Mouse (Mus musculus): Measurements from ENCODE around the gene Hist1h2bm. TPM values are rescaled to one million over a fixed set of nuclear protein-coding genes. Genes with fewer than 3 reads are reported as not detected.
A peak's percentile ranks its signal among the peaks of the same experiment; 100 is the strongest.
"Not testable (repeated sequence)": the region's sequence is repeated elsewhere in the genome, so short reads cannot be mapped to it uniquely, and the experiment has no call there.

The Hist1h2bm gene
- total RNA-seq (2021) = 1 to 10 TPM; 2.0 to 3.5 TPM
- long read RNA-seq, experiment 1 = 0 reads
- long read RNA-seq, experiment 2 = 0 reads

GRCm38 (mm10) chr13:21721757-21722372, at the start of gene Hist1h2bm:
TSS of gene Hist1h2bm (plus strand) at chr13:21722044.
- intact Hi-C loops (cut with DNase I) = not testable (repeated sequence)

GRCm38 (mm10) chr13:21677305-21677704, 44.5 kb upstream of the Hist1h2bm start, which contains the start of gene Olfr1360:
TSS of gene Olfr1360 (minus strand) at chr13:21677405.
- intact Hi-C loops (cut with DNase I) = no loop called here

More at GRCm38 (mm10) chr13:21721757-21722372, at the start of gene Hist1h2bm:
- DNase-seq = peak in 1 of 2 experiments; percentile 40

DNA sequence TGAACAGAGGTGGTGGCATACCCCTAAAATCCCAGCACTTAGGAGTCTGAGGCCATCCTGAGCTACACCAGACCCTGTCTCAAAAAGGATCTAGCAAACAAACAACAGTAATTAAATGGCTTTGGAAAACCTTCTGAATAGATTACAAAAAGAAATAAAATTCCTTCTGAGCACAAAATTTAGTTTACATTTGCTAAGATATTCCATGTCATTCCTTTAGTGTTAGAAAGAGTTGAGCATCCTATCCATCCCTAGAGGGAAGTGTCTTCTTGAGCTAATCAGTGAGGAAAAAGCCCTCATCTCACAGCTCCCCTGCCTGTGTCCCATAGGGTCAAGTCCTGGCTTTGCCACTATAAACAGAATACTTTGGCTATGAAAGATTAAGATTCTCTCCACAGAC, 24.0 kb upstream of the Hist1h2bm start, which contains the start of gene Olfr1359:
Gene Olfr1359 (plus strand): TSS at position 301 of the 400 bp plus-strand sequence.
- intact Hi-C loops (cut with DNase I) = no loop called here
- no peak for DNase-seq

More at GRCm38 (mm10) chr13:21677305-21677704, 44.5 kb upstream of the Hist1h2bm start, which contains the start of gene Olfr1360:
- DNase-seq = no peak

- DNase-seq = no peak
- intact Hi-C loops (cut with DNase I) = no loop called here
Measured at GRCm38 (mm10) chr13:21706669-21707068, 15.2 kb upstream of the Hist1h2bm start.

- intact Hi-C loops (cut with DNase I) = loop anchor here (5.0 to 10.0 kb wide), 6 partner anchors 75 to 1875 kb away; partner anchors contain the start of genes Abt1, Hist1h1b, Hist1h2an and Hist1h2bp
- DNase-seq = peak; percentile 78 to 82
Measured at GRCm38 (mm10) chr13:21710031-21710711, 11.7 kb upstream of the Hist1h2bm start.

DNA sequence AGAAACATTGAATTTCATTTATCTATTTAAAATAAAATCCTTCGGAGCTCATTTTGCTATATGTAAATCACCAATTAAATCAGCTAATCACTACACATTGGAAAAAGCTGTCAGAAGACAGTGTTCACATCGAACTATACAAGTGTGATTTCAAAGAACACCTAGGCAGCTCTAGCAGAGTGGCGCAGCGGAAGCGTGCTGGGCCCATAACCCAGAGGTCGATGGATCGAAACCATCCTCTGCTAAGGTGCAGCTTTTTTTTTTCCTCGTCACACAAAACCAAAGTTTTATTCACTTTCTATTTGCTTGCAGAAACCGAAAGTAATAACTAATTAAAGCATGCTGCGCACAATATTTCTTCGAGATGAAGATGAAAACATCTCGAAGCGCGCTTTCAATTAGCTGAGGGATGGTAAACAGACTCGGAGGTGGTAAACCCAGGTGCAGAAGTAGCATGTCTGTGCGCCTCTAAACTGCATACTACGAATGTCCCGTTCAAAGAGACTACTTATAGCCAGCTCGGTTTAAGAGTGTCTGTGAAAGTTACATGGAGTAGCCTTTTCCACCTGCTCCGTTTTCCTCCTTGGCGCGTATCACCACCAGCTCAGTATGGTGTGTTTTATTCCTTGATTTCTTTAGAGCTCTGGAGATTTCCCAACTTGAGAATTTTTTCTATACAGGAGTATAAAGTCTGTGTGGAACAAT, 10.9 kb upstream of the Hist1h2bm start:
- peak; percentile 54 to 58 for DNase-seq
- intact Hi-C loops (cut with DNase I) = loop anchor here (5.0 to 10.0 kb wide), 6 partner anchors 74 to 1874 kb away; partner anchors contain the start of genes Abt1, Hist1h1b, Hist1h2an and Hist1h2bp

- intact Hi-C loops (cut with DNase I) = loop anchor here (5.0 to 10.0 kb wide), 6 partner anchors 73 to 1873 kb away; partner anchors contain the start of genes Abt1, Hist1h1b, Hist1h2an and Hist1h2bp
- no peak for DNase-seq
Measured at GRCm38 (mm10) chr13:21711698-21712097, 10.1 kb upstream of the Hist1h2bm start.

- peak in 1 of 2 experiments; percentile 21 for DNase-seq
Measured at GRCm38 (mm10) chr13:21714725-21715124, 7.1 kb upstream of the Hist1h2bm start.

GRCm38 (mm10) chr13:21715131-21715863, 6.5 kb upstream of the Hist1h2bm start:
- intact Hi-C loops (cut with DNase I) = loop anchor here (10.0 kb wide), 4 partner anchors 70 to 1870 kb away; partner anchors contain the start of genes Abt1, Hist1h1b, Hist1h2an and Hist1h2bp
- DNase-seq = no peak

More at GRCm38 (mm10) chr13:21714725-21715124, 7.1 kb upstream of the Hist1h2bm start:
- intact Hi-C loops (cut with DNase I) = loop anchor here (5.0 to 10.0 kb wide), 6 partner anchors 70 to 1870 kb away; partner anchors contain the start of genes Abt1, Hist1h1b, Hist1h2an and Hist1h2bp

GRCm38 (mm10) chr13:21715864-21716539, 5.8 kb upstream of the Hist1h2bm start, which contains the start of the genes Hist1h2bl and Hist1h2ai:
TSS of gene Hist1h2bl (minus strand) at chr13:21716143.
TSS of gene Hist1h2ai (plus strand) at chr13:21716422.
- DNase-seq = peak; percentile 44 to 45
- intact Hi-C loops (cut with DNase I) = loop anchor here (10.0 kb wide), 4 partner anchors 69 to 1869 kb away; partner anchors contain the start of genes Abt1, Hist1h1b, Hist1h2an and Hist1h2bp

DNA sequence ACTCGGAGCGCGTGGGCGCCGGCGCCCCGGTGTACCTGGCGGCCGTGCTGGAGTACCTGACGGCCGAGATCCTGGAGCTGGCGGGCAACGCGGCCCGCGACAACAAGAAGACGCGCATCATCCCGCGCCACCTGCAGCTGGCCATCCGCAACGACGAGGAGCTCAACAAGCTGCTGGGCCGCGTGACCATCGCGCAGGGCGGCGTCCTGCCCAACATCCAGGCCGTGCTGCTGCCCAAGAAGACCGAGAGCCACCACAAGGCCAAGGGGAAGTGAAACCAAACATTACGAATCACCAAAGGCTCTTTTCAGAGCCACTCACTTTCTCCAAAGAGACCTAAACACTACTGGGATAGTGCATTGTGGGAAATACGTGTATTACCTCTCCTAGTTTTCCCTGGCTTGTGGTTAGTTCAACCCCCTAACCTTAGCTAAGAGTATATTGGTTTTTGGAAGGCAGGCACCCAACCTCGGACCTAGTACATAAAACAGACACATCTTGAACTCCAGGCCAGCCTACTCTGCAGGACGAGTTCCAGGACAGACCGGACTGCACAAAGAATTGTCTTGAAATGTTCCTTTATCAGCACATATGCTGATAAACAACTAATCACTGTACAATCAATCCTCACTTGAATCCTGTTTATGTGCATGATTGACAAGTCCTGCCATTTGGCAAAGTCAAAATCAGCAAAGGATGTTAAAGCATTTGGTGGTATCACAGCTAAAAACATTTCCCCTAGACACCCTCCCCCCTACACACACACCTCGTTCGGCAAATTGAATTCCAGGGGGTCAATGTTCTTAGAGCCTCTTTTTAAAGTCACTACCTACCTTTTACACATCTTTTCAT, 5.1 kb upstream of the Hist1h2bm start:
- intact Hi-C loops (cut with DNase I) = loop anchor here (10.0 kb wide), 4 partner anchors 68 to 1868 kb away; partner anchors contain the start of genes Abt1, Hist1h1b, Hist1h2an and Hist1h2bp
- DNase-seq = not testable (repeated sequence)

DNA sequence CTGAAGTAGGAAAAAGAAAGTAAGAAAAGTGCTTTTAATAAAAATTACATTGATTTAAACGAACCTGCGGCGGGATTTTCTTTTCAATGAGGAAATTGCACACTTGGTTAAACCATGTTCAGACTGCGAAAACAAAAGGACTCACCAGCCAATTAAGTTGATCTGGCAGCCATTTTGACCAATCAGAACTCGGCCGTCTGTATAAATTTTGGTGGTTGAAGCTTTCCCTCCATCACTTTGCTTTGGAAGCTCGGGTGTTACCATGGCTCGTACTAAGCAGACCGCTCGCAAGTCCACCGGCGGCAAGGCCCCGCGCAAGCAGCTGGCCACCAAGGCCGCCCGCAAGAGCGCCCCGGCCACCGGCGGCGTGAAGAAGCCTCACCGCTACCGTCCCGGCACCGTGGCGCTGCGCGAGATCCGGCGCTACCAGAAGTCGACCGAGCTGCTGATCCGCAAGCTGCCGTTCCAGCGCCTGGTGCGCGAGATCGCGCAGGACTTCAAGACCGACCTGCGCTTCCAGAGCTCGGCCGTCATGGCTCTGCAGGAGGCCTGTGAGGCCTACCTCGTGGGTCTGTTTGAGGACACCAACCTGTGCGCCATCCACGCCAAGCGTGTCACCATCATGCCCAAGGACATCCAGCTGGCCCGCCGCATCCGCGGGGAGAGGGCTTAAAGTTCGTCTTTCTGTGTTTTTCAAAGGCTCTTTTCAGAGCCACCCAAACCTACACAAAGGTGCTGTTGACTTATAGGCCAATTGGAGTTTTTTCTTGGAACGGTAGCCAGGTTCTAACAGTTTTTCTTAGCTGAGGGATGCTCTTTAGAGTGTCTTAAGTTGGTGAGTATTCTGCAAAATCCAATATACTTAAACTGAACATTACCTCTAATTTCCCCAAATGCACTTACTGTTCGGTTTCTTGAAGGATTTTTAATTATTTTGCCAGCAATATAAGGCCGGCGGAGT, 4.2 kb upstream of the Hist1h2bm start, which contains the start of gene Hist1h3h:
Gene Hist1h3h (plus strand): TSS at position 263 of the 961 bp plus-strand sequence.
- intact Hi-C loops (cut with DNase I) = loop anchor here (10.0 kb wide), 4 partner anchors 67 to 1867 kb away; partner anchors contain the start of genes Abt1, Hist1h1b, Hist1h2an and Hist1h2bp
- DNase-seq = peak; percentile 37 to 41

DNA sequence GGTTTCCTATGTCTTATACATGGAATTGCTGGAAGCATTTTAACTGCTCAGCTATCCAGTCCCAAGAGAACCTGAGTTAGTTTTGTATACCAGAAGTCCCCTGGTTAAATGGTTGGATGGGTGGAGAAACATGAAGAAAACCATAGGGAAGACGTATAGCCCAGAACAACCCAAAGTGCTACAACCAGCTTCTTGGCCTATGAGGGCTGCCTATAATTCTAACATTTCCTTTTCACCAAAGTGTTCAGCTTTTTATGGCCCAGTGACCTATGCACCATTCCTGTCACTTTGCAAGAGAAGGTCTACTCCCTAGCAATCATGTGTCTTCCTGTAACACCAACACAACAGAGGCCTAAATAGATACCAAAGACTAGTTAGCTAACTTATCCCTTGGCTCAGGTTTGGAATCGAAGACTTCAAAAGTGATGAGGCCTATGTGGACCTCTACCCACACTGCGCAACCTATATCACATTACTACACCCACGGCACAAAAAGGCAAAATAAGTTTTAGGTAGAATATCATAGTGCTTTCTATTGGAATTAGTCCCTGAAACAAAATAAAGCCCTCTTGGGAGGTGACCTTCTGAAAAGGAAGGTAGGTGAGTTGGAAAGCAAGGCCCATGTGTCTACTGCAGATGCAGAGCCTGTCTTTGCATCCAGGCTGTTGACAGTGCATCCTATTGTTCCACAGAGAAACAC, 3.3 kb upstream of the Hist1h2bm start:
- DNase-seq = no peak
- intact Hi-C loops (cut with DNase I) = loop anchor here (10.0 kb wide), 4 partner anchors 66 to 1866 kb away; partner anchors contain the start of genes Abt1, Hist1h1b, Hist1h2an and Hist1h2bp

GRCm38 (mm10) chr13:21721107-21721756, 612 bp upstream of the Hist1h2bm start:
- DNase-seq; intact Hi-C loops (cut with DNase I): not testable (repeated sequence)

- intact Hi-C loops (cut with DNase I) = no loop called here
- DNase-seq = no peak
Measured at GRCm38 (mm10) chr13:21722373-21722925, 605 bp downstream of the Hist1h2bm start.

All from gastrocnemius, postnatal 36 days (tissue).